Mouse (Mus musculus): ENCODE results near the gene Rbm44.

The Rbm44 gene

DNA sequence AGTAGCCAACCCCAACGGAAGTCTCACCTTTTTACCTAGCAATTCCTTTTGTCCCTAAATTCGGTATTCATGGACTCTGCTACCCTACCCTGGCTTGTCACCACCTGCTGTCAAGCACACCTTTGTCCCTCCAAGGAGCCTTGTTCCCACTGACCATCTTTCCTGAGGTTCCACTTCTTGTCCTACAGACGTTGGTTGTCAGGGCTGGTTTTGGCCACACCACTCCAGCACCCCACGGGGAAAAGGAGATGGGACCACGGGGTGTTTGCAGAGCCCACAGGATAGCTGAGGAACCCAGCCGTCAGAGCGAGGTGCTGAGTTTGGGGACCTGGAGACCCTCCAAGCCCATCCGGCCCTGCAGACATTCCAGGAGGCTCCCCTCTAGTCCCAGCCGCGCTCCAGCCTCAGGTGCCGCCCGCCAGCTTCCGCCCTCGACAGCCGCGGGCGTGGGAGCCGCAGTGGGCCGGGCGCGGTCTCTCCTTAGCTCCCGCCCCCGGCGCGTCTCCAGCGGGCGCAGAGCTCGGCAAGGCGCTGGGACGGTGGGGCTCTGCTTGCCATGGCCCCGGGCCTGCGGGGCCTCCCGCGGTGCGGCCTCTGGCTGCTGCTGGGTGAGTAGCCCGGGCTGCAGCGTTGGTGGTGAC lies 34.8 kb downstream of the Rbm44 start, which contains the start of gene Ramp1:
Gene Ramp1 (plus strand): TSS at position 290 of the 641 bp plus-strand sequence.
- peak; percentile 88 for DNase-seq

DNA sequence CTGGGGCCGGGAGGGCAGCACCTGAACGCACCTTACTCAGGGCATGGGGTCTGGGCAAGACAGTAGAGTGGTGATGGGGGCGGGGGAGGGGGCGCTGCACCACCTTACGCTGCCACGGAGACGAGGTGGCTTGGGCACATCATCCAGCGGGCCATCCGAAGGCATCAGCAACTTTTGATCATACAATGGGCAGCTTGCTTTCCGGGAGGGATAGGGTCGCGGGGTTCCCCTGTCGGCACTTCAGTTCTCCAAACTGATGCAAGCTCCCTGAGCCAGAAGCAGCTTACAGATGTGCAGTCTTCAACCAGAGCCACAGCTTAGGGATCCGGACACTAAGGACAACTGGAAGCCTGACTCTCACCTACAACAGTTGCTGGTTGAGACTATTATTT lies 35.3 kb downstream of the Rbm44 start:
- DNase-seq, result no peak

DNA sequence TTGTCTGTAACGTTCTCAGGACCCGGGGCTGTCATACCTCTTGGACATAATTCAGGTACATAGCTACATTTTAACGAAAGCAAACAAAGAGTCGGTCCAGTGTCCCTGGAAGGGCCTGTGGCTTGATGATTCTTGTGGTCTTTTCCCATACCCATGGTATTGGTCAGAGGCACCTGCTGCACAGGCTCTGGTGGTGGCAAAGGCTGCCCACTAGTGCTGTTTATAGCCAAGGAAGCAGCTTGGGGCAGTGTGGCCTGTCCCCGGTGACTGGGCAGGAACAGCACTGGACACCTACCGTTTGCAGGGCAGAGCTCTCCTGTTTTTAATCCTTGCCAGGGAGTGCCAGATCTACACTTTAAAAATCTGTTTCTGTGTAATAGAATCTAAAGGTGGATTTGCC lies 35.8 kb downstream of the Rbm44 start:
- peak; percentile 20 for DNase-seq

DNA sequence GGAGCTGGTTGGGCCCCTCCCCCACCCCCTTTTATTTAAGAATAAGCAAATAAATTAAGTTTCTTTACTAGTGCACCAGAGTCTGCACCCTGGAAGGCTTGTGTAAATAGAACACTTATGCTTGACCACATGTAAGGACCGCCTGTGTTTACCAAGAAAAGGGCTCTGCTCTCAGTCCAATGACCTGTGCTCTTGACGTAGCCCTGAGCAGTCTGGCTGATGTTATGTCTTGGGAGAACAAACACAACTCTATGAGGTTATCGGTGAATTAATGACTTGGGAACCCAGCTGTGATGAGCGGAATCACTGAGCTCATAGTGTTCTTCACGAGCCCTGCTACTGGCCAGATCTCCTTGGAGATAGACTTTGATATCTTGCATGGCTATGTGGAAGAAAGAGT lies 36.4 kb downstream of the Rbm44 start:
- DNase-seq, result peak; percentile 17

DNA sequence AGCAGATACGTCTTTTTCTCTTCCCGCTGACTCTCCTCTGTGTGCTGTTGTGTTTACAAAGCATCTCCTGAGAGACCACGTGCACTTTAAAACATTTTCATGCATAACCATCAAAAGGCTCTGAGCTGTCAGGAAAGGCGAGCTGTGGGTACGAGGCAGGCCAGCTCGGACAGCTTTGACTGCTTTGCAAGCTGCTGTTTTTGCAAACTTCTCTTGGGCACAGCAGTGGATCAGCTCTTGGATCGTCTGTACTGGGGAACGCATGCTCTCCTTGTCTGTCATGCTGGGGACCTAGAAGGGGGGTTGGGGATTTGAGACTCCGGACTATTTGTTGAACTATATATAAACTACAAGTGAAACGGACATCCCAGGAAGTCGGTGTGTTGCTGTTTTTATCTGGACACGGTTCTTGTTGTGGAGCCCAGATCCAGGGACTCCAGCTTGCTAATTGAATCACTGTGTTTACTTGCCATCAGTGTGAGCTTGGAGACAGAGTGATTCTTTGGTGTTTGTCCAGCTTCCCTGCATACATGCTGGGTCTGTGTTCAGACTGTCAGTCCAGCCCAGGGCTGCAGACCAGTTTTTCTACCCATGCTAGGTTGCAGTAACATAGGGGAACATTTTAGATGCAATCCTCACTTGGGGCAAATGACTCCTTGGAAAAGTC lies 37.0 kb downstream of the Rbm44 start:
- peak; percentile 34 for DNase-seq

DNA sequence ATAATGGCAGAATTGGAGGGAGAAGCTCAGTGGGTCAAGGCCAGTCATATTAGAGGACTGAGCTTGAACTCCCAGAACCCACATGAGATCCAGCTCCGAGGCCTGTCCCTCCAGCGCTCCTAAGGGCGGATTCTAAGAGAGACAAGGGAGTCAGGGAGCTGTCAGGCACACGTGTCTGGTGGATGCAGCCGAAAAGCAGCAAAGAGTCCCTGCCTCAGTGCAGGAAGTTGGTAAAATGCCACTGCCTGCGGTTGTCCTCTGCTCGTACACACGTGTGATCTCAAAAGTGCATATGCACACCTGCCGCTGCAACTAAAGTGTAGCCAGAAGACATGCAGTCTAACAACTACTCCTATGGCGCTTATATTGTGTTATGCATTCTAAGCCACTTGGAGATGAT lies 38.4 kb downstream of the Rbm44 start:
- peak; percentile 79 for DNase-seq

DNA sequence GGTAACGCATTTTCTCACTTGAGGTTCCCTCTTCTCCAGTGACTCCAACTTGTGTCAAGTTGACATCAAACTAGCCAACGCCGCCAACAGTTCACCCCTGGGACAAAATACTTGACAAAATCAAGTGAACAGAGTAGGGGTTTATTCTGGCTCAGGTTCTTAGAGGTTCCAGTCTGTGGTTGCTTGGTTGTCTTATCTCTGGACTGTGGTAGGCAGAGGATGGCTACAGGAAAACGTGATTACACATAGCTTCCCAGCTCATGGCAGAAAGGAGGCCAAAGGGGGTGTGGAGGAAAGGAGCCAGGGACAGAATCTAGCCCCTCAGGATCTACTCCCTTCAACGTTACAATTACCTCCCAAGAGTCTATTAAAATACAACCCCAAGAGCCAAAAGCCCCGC lies 41.8 kb downstream of the Rbm44 start:
- peak; percentile 12 for DNase-seq

DNA sequence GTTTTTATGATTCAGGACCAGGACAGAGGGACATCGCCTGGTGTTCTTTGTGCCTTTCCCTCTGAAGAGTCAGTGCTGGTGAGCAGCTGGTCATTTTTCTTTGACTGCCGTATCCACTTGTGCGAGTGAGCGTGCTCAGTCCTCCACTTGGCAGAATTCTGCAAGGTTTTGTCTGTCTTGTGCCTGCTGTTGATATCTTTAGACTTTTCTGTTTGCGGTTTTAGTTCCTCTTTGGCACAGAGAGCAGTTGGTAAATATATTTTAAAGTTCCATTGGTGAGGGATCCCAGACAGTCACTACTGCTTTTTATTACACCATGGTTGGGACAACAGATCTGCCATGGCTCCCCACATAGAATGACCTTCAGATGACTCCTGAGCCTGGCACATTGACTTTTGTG lies 42.4 kb downstream of the Rbm44 start:
- DNase-seq, result peak; percentile 25

DNA sequence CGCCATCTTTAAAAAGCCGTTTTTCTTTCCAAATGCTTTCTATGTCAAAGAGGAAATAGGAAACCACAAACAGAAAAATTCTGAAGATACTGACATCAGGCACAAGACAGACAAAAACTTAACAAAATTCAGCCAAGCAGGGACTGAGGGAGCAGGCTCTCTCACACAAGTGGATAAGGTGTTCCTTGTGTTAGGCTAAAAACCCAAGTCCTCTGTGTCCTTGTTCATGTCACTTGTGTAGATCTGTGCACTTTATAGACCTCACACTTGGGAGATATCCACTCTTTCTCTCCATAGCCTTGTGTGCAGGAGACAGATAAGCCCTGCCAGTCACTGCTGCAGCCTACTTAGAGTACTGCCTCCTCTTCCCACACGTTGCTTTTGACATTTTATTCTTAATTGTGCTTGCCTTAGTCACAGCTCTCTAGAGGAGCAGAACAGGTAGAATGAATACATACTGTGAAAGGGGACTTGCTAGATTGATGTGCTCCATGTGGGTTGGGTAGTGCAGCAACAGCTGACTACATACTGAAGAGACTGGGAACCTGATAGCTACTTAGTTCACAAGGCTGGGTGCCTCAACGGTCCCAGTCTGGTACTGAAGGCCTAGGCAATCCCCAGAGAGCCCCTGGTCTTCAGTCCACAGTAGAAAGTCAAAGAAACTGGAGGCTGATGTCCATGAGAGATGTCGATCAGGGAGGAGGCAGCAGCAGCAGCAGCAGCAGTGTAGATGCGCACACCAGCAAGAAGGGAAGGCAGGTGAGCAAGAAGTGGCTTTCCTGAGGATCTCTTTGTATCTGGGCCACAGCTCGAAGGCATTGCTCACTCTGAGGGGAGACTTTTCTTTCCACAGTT lies 43.1 kb downstream of the Rbm44 start:
- DNase-seq, result peak; percentile 48

DNA sequence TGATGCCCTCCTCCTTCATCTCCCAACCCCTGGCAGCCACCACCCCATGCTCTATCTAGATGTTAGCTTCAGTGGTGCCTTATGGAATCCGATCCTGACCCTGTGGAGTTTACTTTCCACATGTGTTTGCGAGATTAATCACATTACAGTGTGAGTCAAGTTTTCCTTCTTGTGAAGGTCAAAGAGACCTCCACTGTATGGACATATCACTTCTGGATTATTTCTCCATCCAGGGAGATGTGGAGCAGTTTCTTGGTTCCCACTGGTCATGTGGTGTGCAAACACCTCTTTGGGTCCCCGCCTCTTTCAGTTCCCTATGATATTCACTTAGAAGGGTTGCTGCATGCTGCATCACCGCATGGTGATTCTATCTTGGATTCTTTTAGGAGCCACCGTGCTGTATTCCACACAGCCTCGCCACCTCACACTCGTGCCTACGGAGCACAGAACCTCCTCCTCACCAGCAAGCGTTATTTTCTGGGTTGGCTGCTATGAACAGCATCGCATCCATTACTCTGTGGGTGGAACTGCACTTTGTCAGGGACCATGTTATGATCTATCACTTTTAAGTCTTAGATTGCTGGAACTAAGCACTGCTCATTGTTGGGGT lies 44.1 kb downstream of the Rbm44 start:
- DNase-seq, result peak; percentile 9

DNA sequence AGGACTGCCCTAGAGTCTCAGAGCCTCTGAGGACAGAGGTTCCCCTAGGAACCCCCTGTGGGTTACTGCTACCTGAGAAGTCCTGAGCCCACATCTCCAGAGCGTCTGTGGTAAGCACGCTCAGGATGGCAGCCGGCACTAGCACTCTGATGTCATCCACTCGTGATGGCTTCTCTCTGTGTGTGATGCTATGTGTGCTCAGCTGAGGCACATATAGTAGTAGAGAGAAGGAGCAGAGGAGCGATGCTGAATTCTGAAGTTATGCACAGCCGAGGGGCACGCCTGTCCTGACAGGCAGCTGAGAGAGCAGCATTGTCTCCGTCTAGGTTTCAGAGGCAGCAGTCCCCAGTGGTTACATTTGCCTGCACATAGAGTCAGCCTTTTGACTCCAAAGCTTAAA lies 47.3 kb downstream of the Rbm44 start:
- peak; percentile 58 for DNase-seq

DNA sequence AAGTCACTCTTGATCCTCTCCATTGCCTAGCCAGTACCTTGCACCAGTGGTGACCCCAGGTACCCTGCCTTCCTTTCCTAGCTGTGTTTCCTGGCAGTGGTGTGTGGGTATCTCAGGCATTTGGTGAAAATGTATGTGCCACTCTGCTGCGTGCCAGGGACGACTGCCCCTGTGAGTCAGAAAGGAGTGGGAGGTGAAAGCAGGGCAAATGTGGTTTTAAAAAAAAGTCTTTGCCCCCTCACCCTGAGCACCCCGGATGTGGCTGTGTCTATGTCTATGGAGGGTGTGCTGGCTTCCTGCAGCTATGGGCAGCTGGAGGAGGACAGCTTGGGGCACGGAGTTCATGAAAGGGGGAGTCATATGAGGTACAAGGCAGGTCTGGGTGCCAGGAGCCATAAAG lies 48.4 kb downstream of the Rbm44 start:
- DNase-seq, result peak; percentile 86

DNA sequence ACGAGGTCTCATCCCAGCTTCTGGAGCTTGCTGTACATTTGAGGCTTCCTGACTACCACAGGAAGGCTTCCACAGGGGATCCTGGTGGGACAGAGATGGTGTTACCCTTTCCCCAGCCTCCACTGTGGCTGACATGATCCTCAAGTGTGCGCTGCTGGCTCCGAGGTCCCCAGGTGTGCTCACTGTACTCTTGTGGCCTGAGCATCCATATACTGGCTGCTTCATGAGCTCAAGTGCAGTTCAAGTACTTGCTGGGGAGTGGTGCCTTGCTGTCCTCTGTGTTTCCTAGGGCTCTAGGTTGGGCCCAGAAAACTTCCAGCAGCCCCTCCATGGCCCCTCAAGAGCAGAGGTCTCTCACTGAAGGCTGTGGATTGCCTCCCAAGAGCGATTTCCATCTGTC lies 48.8 kb downstream of the Rbm44 start:
- no peak for DNase-seq

DNA sequence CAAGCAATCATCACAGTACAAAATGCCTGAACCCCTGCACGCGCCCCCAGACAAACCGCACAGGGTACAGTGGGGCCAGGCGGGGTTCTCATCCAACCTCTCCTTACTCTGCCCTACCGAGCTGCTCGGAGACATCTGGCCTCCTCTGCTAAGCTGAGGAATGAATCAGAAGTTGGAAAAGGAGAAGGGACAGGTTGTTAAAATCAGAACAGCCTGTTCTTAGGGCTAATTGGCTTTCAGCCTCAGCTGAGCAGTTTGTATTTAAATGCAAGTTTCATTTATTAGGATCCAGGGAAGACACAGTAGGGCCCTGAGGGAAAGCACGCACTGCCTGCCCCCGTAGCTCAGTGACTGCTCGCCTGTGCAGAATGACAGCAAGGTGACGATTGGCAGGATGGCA lies 54.9 kb downstream of the Rbm44 start:
- no peak for DNase-seq

DNA sequence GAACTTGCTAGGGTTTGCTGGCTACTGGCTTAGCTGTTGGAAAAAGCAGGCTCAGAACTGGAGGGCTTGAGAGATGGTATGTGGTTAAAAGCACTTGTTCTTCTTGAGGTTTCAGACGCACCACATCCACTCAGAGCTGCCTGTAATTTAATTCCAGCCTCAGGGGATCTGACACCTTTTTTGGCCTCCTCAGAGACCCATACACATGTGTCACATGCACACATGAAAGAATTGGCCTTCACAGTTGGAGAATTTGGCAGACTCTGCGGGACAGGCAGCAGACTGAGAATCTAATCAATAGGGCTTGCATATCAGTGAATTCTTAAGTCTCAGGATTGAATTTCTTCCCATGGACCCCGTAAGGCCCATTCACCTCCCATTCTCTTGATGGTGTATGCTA lies 56.2 kb downstream of the Rbm44 start:
- DNase-seq, result no peak

DNA sequence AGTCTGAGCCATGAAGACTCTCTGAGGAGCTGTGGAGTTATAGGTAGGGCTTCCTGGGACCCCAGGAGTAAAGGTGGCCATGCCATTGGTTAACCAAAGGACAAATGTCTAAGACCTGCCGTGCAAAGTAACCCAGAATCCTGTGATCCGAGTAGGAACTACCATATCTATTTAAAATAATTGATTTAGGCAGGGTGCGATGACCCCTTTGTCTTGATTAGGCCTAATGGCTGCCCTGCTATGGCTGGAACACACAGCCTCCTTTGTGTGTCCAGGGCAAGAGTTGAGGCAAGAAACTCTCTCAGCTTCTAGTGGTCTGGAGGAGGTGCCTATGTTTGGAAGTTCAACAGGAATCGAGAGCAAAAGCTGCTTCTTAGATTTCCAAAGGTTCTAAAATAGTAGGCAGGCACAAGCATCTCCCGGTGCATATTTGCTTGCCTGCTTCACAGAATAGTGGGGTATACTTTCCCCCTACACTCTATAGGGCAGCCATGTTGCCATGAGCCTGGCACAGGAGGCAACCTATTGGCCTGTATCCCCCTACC lies 59.4 kb downstream of the Rbm44 start:
- no peak for DNase-seq

DNA sequence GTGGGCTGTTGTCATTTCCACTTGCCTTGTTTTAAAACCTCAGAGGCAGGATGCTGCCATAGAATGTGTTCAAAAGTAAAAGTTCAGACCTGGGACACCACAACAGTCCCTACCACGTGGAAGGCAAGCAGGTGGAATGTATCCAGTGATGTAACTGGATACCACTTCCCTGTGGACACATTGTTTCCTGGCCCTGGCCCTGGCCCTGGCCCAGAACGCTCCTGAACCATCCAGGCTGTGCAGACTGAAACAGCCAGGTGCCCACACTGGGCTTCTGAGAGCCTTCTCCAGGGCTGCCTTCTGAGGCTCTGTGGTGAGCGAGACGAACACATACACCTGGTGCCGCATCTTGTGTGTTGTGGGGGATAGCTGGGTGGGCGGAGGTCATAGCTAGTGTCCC lies 60.8 kb downstream of the Rbm44 start:
- DNase-seq, result no peak

DNA sequence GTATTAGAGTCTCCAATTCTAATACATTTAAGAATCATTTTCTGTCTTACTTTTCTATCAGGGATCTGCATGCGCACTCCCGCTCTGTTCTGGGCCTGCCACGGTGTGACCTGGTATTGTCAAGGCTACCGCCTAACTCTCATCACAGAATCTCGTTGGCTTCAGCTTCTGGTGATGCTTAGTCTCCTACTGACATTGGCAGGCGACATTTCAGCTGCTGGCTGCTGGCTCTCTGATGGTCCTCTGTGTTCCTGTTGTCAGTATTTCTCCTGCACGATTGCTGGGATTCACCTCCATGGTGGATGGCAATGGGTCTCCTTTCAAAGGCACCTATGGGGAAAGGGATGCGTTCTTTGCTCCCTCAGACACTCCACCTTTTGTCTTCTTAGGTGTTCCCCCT lies 61.4 kb downstream of the Rbm44 start:
- no peak for DNase-seq

DNA sequence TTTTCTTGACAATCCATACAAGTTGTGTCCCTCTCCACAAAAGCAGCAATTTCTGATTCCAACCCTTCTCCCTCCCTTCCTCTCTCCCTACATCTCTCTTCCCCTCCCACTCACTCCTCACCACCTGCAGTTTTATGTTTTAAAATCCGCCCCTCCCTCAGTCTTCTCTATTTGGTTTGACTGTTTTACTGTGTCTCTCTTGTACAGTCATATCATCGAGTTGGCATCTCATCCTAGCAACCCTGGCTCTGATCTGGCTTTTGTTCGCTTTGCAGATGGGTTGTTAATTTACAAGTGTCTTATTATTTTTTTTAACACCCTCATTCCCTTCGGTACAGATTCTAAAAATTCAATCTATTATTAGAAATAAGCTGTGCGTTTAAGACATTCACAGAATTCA lies 62.0 kb downstream of the Rbm44 start:
- no peak for DNase-seq

DNA sequence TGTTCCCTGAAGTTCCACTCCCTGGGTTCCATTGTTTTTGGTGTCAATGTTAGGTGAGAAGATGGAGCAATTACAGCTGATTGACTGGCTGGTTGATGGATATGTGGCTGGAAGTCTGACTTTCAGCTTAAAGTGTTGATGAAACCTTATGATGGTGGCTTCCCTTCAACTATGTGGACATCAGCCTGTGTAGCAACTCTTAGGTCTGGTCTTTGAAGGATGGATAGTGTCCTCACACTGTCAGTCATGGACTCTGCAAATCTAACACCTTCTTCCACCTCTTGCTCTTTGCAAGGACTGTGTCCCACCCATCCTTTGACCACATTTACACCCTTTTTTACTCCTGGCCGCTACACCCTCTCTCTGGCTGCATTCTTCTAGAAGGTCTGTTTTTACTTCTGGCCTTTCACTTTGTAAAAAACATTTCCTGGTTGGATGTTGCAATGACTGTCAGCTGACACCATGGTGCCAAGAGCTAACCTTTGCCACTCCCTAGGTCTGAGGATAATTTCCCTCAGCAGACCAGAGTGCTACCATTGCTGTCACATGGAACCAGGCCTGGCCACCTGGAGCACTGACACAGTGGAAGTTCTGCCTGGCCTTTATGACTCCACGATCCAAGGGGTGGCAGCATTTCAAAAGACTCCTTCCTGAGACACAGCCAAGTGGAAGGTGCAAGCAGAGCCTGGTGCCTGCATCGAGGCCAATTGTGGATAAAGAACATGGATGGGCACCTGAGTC lies 62.6 kb downstream of the Rbm44 start:
- no peak for DNase-seq

DNA sequence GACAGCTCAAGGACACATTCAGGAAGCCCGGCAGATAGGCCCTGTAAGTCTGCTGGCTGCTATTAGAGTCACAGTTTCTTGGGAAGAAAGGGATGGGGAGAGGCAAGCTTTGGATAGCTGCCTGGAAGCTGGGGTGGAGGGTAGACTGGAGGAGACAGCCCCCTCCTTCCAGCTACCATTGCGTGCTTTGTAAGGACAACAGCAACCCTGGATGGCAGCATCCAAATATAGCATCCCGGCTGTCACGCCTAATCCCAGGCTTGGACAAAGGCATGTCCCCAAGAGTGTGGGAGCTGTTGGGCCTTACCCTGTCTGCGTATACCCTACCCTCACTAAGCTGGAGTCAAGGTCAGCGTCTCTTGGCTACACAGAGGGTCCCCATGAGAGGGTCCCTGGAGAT lies 64.5 kb downstream of the Rbm44 start:
- DNase-seq, result no peak

DNA sequence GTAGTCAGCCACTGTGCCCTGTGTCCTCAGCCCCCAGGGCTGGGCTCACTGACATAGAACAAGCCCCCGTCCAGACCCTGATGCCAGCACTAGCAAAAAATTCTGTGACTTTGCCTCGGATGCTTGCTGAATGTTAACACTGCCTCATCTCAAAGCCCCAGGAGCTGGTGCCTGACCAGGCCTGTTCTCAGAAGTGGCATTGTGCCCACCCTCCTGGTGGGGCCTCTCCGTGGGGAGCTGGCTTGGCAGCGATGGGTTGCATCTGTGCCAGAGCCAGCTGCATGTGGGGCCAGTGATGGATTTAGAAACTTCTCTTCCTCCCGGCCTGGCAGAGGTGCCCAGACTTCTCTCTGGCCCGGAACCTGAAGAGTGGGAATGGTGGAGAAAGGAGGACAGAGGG lies 64.9 kb downstream of the Rbm44 start:
- no peak for DNase-seq

DNA sequence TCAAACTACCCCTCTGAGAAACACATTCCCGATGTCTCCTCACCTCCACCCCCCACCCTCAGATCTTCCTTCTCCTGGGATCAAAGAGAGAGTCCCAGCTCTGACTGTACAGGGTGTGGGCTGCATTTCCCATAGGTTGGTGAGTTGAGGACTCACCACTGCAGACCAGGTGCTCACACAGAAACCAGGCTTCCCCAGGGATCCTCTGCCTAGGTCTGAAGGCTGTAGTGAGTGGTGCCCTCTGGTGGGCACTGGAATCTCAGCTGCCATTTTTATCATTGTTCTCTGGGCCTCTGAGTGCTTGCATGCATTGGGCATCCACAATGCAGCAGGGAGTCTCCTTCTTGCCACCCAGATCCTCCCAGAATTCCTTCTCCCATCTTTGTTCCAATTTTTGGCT lies 66.2 kb downstream of the Rbm44 start:
- DNase-seq, result peak; percentile 84
